Mouse (Mus musculus) kidney, adult 2 months (tissue): ENCODE measurements at regions not wholly inside any gene's neighbourhood (a gene's known extent, or its start where the extent isn't known, plus 50 kb on each side); places are given as distances from the start of the nearest gene placed in this dataset.
A peak's percentile ranks its signal among the peaks of the same experiment; 100 is the strongest.

Source experiments
- DNase-seq: peaks from one replicate; pipeline ENCODE4 v3.0.0; 2021
- H3K27ac ChIP-seq: fragments of 200-500 bp; 2 replicates; pipeline ENCODE4 v1.5.1; 2012; ENCODE audit warnings: low read depth, low read length, control low read depth, inconsistent platforms; ENCODE audit not compliant: insufficient read depth
- H3K27me3 ChIP-seq: fragments of 200-500 bp; replicated peaks from 2 replicates; pipeline ENCODE4 v1.6.1; 2012; ENCODE audit warnings: mild to moderate bottlenecking, moderate library complexity, low read length, inconsistent platforms; ENCODE audit not compliant: control insufficient read depth, insufficient read depth
- H3K36me3 ChIP-seq: fragments of 200-500 bp; 2 replicates; pipeline ENCODE4 v1.6.1; 2012; ENCODE audit warnings: mild to moderate bottlenecking, moderate library complexity, low read length, inconsistent platforms; ENCODE audit not compliant: control insufficient read depth, insufficient read depth
- H3K4me1 ChIP-seq: fragments of 200-500 bp; 2 replicates; pipeline ENCODE4 v1.6.1; 2011; ENCODE audit warnings: low read length; ENCODE audit not compliant: control insufficient read depth, insufficient read depth
- H3K4me3 ChIP-seq: fragments of 200-500 bp; 2 replicates; pipeline ENCODE4 v1.5.1; 2011; ENCODE audit warnings: mild to moderate bottlenecking, low read depth, low read length, control low read depth; ENCODE audit not compliant: insufficient read depth
- CTCF ChIP-seq: fragments of 200-500 bp; conservative IDR thresholded peaks from 2 replicates; pipeline ENCODE4 v1.5.1; 2011; ENCODE audit warnings: low read depth, mild to moderate bottlenecking, control low read depth, low read length, moderate library complexity, mixed read lengths; ENCODE audit not compliant: insufficient read depth, insufficient read length
- POLR2A ChIP-seq: fragments of 200-500 bp; IDR thresholded peaks from one replicate; pipeline ENCODE4 v1.6.1; 2011; ENCODE audit warnings: low read depth, low read length, control low read depth
- WGBS: fragments of 180-500 bp; shearing (Covaris S2); methylation state at CpG from one replicate; pipeline ENCODE4 v1.1.7; 2018; 5-methylcytosine and 5-hydroxymethylcytosine counted together

- H3K36me3 ChIP-seq = no peaks in the 10 kb centered on the region
- H3K4me3 ChIP-seq = no peak overlapping the region
- 79% methylated on average over 10 of the region's 10 CpGs for WGBS
- DNase-seq = no peak
- TF ChIP-seq CTCF = no peak
- no peak for TF ChIP-seq POLR2A
- peaks cover 3% of the 10 kb centered on the region; the same call in 1 of the 2 replicates for H3K4me1 ChIP-seq
- H3K27me3 ChIP-seq = no peaks in the 10 kb centered on the region
- no peak overlapping the region for H3K27ac ChIP-seq
Measured at GRCm38 (mm10) chr13:54285968-54286367, 85.2 kb upstream of the Cplx2 start.

DNA sequence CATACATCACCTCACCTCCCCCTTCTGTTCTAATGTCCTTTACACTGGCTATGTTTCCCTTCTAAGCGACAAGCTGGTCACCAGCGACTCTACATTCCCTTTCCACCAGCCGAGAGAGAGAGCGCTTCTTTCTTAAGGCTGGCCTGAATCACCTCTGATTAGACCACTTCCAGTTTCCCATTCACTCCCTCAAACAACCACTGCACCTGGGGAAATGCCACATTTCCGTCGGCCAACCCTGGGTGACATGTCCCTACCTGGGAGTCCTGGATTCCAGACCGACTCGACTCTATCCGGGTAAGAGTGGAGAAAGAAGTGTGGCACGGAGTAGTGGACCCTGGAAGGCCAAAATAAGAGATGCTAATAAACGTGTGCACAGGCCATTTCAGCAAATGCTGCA, 84.5 kb upstream of the Cplx2 start:
- no peak overlapping the region for H3K27ac ChIP-seq
- 90% methylated on average over 11 of the region's 11 CpGs for WGBS
- peaks cover 3% of the 10 kb centered on the region; the same call in 1 of the 2 replicates for H3K4me1 ChIP-seq
- no peak for DNase-seq
- no peak overlapping the region for H3K4me3 ChIP-seq
- no peaks in the 10 kb centered on the region for H3K27me3 ChIP-seq
- no peak for TF ChIP-seq CTCF
- TF ChIP-seq POLR2A = no peak
- no peaks in the 10 kb centered on the region for H3K36me3 ChIP-seq

DNA sequence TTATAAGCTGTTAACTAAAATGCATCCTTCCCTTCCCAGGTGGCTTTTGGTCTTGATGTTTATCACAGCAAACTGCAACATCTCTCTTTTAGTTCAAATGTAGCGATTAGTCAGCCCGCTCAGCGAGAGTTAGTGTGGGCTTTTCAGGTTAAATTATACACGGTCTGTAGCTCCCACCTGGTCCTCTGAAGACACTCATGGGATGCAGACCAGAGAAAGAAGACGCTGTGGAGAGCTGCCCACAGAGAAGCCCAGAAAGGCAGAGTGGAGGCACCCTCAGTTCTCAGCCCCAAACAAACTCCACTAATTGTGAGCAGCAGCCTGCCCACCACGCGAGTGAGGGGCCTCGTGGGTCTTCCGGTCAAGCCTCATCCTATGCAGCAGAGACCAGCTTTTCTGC, 81.1 kb upstream of the Cplx2 start:
- H3K36me3 ChIP-seq = no peaks in the 10 kb centered on the region
- TF ChIP-seq POLR2A = no peak
- no peak for TF ChIP-seq CTCF
- DNase-seq = no peak
- H3K4me3 ChIP-seq = no peak overlapping the region
- H3K27me3 ChIP-seq = no peaks in the 10 kb centered on the region
- WGBS = 88% methylated on average over 9 of the region's 9 CpGs
- peaks cover 2% of the 10 kb centered on the region; the same call in 1 of the 2 replicates for H3K4me1 ChIP-seq
- H3K27ac ChIP-seq = no peak overlapping the region

DNA sequence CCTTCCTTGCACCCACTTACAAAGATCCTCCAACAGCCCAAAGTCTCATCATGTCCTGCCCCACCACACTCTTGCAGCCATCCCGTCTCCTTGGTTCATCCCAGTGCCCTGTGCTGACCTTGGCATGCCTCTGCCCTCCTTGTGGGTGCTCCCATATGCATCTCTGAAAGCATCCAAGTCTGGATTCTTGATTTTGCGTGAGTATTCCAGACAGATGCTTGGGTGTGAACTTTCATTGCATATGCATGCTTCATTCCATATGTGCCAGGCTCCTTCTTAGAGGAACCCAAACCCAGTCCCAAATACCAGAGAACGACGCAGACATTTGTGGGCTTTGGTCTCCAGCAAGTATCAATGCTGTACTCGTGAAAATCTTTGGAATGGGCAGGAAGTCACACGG, 78.8 kb upstream of the Cplx2 start:
- no peak overlapping the region for H3K27ac ChIP-seq
- no peaks in the 10 kb centered on the region for H3K36me3 ChIP-seq
- no peak for DNase-seq
- peaks cover 2% of the 10 kb centered on the region; the same call in 1 of the 2 replicates for H3K4me1 ChIP-seq
- no peaks in the 10 kb centered on the region for H3K27me3 ChIP-seq
- H3K4me3 ChIP-seq = no peak overlapping the region
- TF ChIP-seq POLR2A (no peak), CTCF (no peak)
- 81% methylated on average over 6 of the region's 6 CpGs for WGBS

DNA sequence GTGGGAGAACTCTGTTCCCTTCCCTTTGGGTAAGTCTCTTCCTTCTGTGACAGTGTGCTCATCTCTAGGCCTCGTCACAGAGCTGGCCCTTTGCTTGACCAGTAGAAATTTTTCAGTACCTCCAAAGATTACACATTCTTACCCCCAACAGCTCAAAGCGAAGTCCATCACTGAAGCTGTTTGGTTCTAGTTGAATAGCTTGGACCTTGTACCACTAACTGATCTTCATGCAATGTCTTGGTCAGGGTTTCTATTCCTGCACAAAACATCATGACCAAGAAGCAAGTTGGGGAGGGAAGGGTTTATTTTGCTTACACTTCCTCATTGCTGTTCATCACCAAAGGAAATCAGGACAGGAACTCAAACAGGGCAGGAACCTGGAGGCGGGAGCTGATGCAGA, 78.1 kb upstream of the Cplx2 start:
- H3K4me3 ChIP-seq = no peak overlapping the region
- TF ChIP-seq CTCF (no peak), POLR2A (no peak)
- peaks cover 2% of the 10 kb centered on the region; the same call in 1 of the 2 replicates for H3K4me1 ChIP-seq
- 66% methylated on average over 3 of the region's 3 CpGs for WGBS
- no peak overlapping the region for H3K27ac ChIP-seq
- no peaks in the 10 kb centered on the region for H3K27me3 ChIP-seq
- H3K36me3 ChIP-seq = no peaks in the 10 kb centered on the region
- peak; percentile 78 for DNase-seq

DNA sequence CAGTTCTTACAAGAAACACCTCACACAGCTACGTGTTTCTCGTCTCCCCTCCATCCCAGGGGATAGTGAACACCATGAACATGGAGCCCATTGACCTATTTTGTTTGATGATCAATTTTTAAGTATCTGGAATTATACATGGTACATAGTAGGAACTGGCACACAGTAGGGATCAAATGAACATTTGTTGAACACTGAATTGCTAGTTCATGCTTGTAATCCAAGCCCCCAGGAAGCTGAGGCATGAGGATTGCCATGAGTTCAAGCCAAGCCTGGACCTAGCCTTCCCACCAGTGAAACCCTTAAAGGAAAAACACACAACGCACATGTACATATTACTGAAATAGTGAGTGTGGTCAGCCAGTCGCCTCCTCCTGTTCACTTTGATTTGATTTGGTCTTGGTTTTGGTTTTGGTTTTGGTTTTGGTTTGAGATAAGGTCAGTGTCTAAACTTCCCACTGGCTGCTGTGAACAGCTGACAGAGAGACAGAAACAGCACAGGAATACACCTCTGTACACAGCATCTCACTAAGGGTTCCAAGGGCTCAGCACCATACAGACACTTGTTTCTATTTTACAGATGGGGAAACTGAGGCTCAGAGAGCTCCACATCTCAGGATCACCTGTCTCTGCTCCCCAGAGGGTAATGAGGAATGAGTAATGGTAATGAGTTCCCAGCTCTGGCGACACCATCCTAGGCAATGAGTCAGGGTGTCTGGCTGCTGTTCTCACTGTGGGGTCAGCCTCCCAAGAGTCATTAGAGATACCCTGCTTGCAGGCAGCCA, 75.5 kb upstream of the Cplx2 start:
- no peak overlapping the region for H3K4me3 ChIP-seq
- 79% methylated on average over 5 of the region's 5 CpGs for WGBS

GRCm38 (mm10) chr13:54296260-54296555, 74.9 kb upstream of the Cplx2 start:
- WGBS = 15% methylated on average over 1 of the region's 1 CpGs

More for the DNA sequence above, 75.5 kb upstream of the Cplx2 start:
- Histone ChIP-seq H3K27me3 (no peaks in the 10 kb centered on the region), H3K36me3 (no peaks in the 10 kb centered on the region), H3K4me1 (peaks cover 2% of the 10 kb centered on the region; the same call in 1 of the 2 replicates), H3K27ac (no peak overlapping the region)
- TF ChIP-seq CTCF (no peak), POLR2A (no peak)
- DNase-seq = no peak

More at GRCm38 (mm10) chr13:54296260-54296555, 74.9 kb upstream of the Cplx2 start:
- Histone ChIP-seq H3K36me3 (no peaks in the 10 kb centered on the region), H3K27me3 (no peaks in the 10 kb centered on the region), H3K4me3 (no peak overlapping the region), H3K4me1 (peaks cover 2% of the 10 kb centered on the region; the same call in 1 of the 2 replicates), H3K27ac (no peak overlapping the region)
- TF ChIP-seq CTCF (no peak), POLR2A (no peak)
- no peak for DNase-seq
